Mouse (Mus musculus): ENCODE results near the gene Cops7b. TPM values are rescaled to one million over a fixed set of nuclear protein-coding genes. Genes with fewer than 3 reads are reported as not detected.
"Not testable (repeated sequence)": the region's sequence is repeated elsewhere in the genome, so short reads cannot be mapped to it uniquely, and the experiment has no call there.

The Cops7b gene
- polyA plus RNA-seq (2015; fragmentation: Nextera tagmentation; extraction: Ambion mirVana): 34.1 and 35.1 TPM in 2 replicates

GRCm38 (mm10) chr1:86582451-86583096 is at the start of gene Cops7b, which contains the start of gene Pde6d:
TSS of gene Cops7b (plus strand) at chr1:86582904.
TSS of gene Pde6d (minus strand) at chr1:86582629.
- Histone ChIP-seq H3K4me1 (replicated peaks; ENCODE audit: control insufficient read depth, insufficient read depth, low read length) (peaks cover 15% of the 10 kb centered on the region), H3K27me3 (ENCODE audit: control insufficient read depth, insufficient read depth, low read depth, low read length) (no peaks in the 10 kb centered on the region), H3K36me3 (ENCODE audit: control insufficient read depth, insufficient read depth, low read length) (no peaks in the 10 kb centered on the region), H3K4me3 (ENCODE audit: low read length) (peak within 1 kb of the TSS; percentile 97), H3K9me3 (ENCODE audit: control insufficient read depth, low read length) (no peaks in the 10 kb centered on the region), H3K27ac (ENCODE audit: low read length) (peak within 1 kb of the TSS; percentile 55), H3K4me2 (ENCODE audit: low read depth, low read length) (peak within 1 kb of the TSS; percentile 68), H3K9ac (ENCODE audit: low read length) (peak within 1 kb of the TSS; percentile 95)
- under 1% methylated on average over 26 of the region's 26 CpGs for WGBS
- ATAC-seq (ENCODE audit: low read depth): peak; percentile 96

GRCm38 (mm10) chr1:86533411-86534130 is 49.1 kb upstream of the Cops7b start:
- H3K9ac ChIP-seq (ENCODE audit: low read length): no peak overlapping the region
- 61% methylated on average over 6 of the region's 6 CpGs for WGBS

GRCm38 (mm10) chr1:86538383-86538782 is 44.3 kb upstream of the Cops7b start:
- H3K4me3 ChIP-seq (ENCODE audit: low read length): no peak overlapping the region
- H3K27me3 ChIP-seq (ENCODE audit: control insufficient read depth, insufficient read depth, low read depth, low read length): no peaks in the 10 kb centered on the region
- 52% methylated on average over 3 of the region's 3 CpGs for WGBS
- no peak overlapping the region for H3K27ac ChIP-seq (ENCODE audit: low read length)
- ATAC-seq (ENCODE audit: low read depth): no peak
- no peaks in the 10 kb centered on the region for H3K4me1 ChIP-seq (replicated peaks; ENCODE audit: control insufficient read depth, insufficient read depth, low read length)
- no peak overlapping the region for H3K4me2 ChIP-seq (ENCODE audit: low read depth, low read length)
- no peaks in the 10 kb centered on the region for H3K9me3 ChIP-seq (ENCODE audit: control insufficient read depth, low read length)
- H3K9ac ChIP-seq (ENCODE audit: low read length): no peak overlapping the region
- H3K36me3 ChIP-seq (ENCODE audit: control insufficient read depth, insufficient read depth, low read length): peaks cover 8% of the 10 kb centered on the region

More at GRCm38 (mm10) chr1:86533411-86534130, 49.1 kb upstream of the Cops7b start:
- H3K27ac ChIP-seq (ENCODE audit: low read length): peak overlapping the region; percentile 65
- peak; percentile 30 for ATAC-seq (ENCODE audit: low read depth)
- no peak overlapping the region for H3K4me2 ChIP-seq (ENCODE audit: low read depth, low read length)
- H3K9me3 ChIP-seq (ENCODE audit: control insufficient read depth, low read length): no peaks in the 10 kb centered on the region
- peaks cover 27% of the 10 kb centered on the region for H3K4me1 ChIP-seq (replicated peaks; ENCODE audit: control insufficient read depth, insufficient read depth, low read length)
- H3K4me3 ChIP-seq (ENCODE audit: low read length): no peak overlapping the region
- peaks cover 16% of the 10 kb centered on the region for H3K36me3 ChIP-seq (ENCODE audit: control insufficient read depth, insufficient read depth, low read length)
- H3K27me3 ChIP-seq (ENCODE audit: control insufficient read depth, insufficient read depth, low read depth, low read length): no peaks in the 10 kb centered on the region

GRCm38 (mm10) chr1:86539583-86539982 is 43.1 kb upstream of the Cops7b start:
- H3K4me3 ChIP-seq (ENCODE audit: low read length); H3K4me1 ChIP-seq (replicated peaks; ENCODE audit: control insufficient read depth, insufficient read depth, low read length); H3K9me3 ChIP-seq (ENCODE audit: control insufficient read depth, low read length); H3K27me3 ChIP-seq (ENCODE audit: control insufficient read depth, insufficient read depth, low read depth, low read length); H3K27ac ChIP-seq (ENCODE audit: low read length); H3K4me2 ChIP-seq (ENCODE audit: low read depth, low read length); ATAC-seq (ENCODE audit: low read depth); H3K9ac ChIP-seq (ENCODE audit: low read length): not testable (repeated sequence)
- H3K36me3 ChIP-seq (ENCODE audit: control insufficient read depth, insufficient read depth, low read length): peaks cover 18% of the 10 kb centered on the region
- WGBS: 84% methylated on average over 12 of the region's 12 CpGs

- Histone ChIP-seq H3K36me3 (ENCODE audit: control insufficient read depth, insufficient read depth, low read length) (peaks cover 27% of the 10 kb centered on the region), H3K4me3 (ENCODE audit: low read length) (no peak overlapping the region), H3K9ac (ENCODE audit: low read length) (no peak overlapping the region), H3K4me2 (ENCODE audit: low read depth, low read length) (no peak overlapping the region), H3K27me3 (ENCODE audit: control insufficient read depth, insufficient read depth, low read depth, low read length) (no peaks in the 10 kb centered on the region), H3K9me3 (ENCODE audit: control insufficient read depth, low read length) (no peaks in the 10 kb centered on the region), H3K4me1 (replicated peaks; ENCODE audit: control insufficient read depth, insufficient read depth, low read length) (no peaks in the 10 kb centered on the region), H3K27ac (ENCODE audit: low read length) (no peak overlapping the region)
- 79% methylated on average over 2 of the region's 2 CpGs for WGBS
- no peak for ATAC-seq (ENCODE audit: low read depth)
Measured at GRCm38 (mm10) chr1:86542584-86542983, 40.1 kb upstream of the Cops7b start.

- WGBS: 70% methylated on average over 3 of the region's 3 CpGs
- Histone ChIP-seq H3K36me3 (ENCODE audit: control insufficient read depth, insufficient read depth, low read length) (peaks cover 26% of the 10 kb centered on the region), H3K9ac (ENCODE audit: low read length) (no peak overlapping the region), H3K4me2 (ENCODE audit: low read depth, low read length) (no peak overlapping the region), H3K4me1 (replicated peaks; ENCODE audit: control insufficient read depth, insufficient read depth, low read length) (no peaks in the 10 kb centered on the region), H3K27me3 (ENCODE audit: control insufficient read depth, insufficient read depth, low read depth, low read length) (no peaks in the 10 kb centered on the region), H3K9me3 (ENCODE audit: control insufficient read depth, low read length) (no peaks in the 10 kb centered on the region), H3K4me3 (ENCODE audit: low read length) (no peak overlapping the region), H3K27ac (ENCODE audit: low read length) (no peak overlapping the region)
- no peak for ATAC-seq (ENCODE audit: low read depth)
Measured at GRCm38 (mm10) chr1:86546797-86547196, 35.9 kb upstream of the Cops7b start.

GRCm38 (mm10) chr1:86551299-86551698 is 31.4 kb upstream of the Cops7b start:
- no peak for ATAC-seq (ENCODE audit: low read depth)
- Histone ChIP-seq H3K4me3 (ENCODE audit: low read length) (no peak overlapping the region), H3K9ac (ENCODE audit: low read length) (no peak overlapping the region), H3K4me2 (ENCODE audit: low read depth, low read length) (no peak overlapping the region), H3K4me1 (replicated peaks; ENCODE audit: control insufficient read depth, insufficient read depth, low read length) (no peaks in the 10 kb centered on the region), H3K27me3 (ENCODE audit: control insufficient read depth, insufficient read depth, low read depth, low read length) (no peaks in the 10 kb centered on the region), H3K9me3 (ENCODE audit: control insufficient read depth, low read length) (no peaks in the 10 kb centered on the region), H3K27ac (ENCODE audit: low read length) (no peak overlapping the region), H3K36me3 (ENCODE audit: control insufficient read depth, insufficient read depth, low read length) (no peaks in the 10 kb centered on the region; the same call in 1 of the 2 replicates)
- 69% methylated on average over 4 of the region's 4 CpGs for WGBS

- H3K36me3 ChIP-seq (ENCODE audit: control insufficient read depth, insufficient read depth, low read length): no peaks in the 10 kb centered on the region; the same call in 1 of the 2 replicates
- WGBS: 53% methylated on average over 2 of the region's 2 CpGs
- ATAC-seq (ENCODE audit: low read depth): no peak
Measured at GRCm38 (mm10) chr1:86551877-86552276, 30.8 kb upstream of the Cops7b start.

GRCm38 (mm10) chr1:86555665-86556064 is 27.0 kb upstream of the Cops7b start:
- H3K36me3 ChIP-seq (ENCODE audit: control insufficient read depth, insufficient read depth, low read length): no peaks in the 10 kb centered on the region; the same call in 1 of the 2 replicates
- 79% methylated on average over 3 of the region's 3 CpGs for WGBS
- no peaks in the 10 kb centered on the region for H3K4me1 ChIP-seq (replicated peaks; ENCODE audit: control insufficient read depth, insufficient read depth, low read length)
- no peak overlapping the region for H3K27ac ChIP-seq (ENCODE audit: low read length)
- no peak overlapping the region for H3K4me2 ChIP-seq (ENCODE audit: low read depth, low read length)
- no peak for ATAC-seq (ENCODE audit: low read depth)
- no peak overlapping the region for H3K4me3 ChIP-seq (ENCODE audit: low read length)
- H3K9ac ChIP-seq (ENCODE audit: low read length): no peak overlapping the region
- no peaks in the 10 kb centered on the region for H3K9me3 ChIP-seq (ENCODE audit: control insufficient read depth, low read length)
- no peaks in the 10 kb centered on the region for H3K27me3 ChIP-seq (ENCODE audit: control insufficient read depth, insufficient read depth, low read depth, low read length)

More at GRCm38 (mm10) chr1:86551877-86552276, 30.8 kb upstream of the Cops7b start:
- no peaks in the 10 kb centered on the region for H3K27me3 ChIP-seq (ENCODE audit: control insufficient read depth, insufficient read depth, low read depth, low read length)
- H3K27ac ChIP-seq (ENCODE audit: low read length): no peak overlapping the region
- no peaks in the 10 kb centered on the region for H3K9me3 ChIP-seq (ENCODE audit: control insufficient read depth, low read length)
- no peaks in the 10 kb centered on the region for H3K4me1 ChIP-seq (replicated peaks; ENCODE audit: control insufficient read depth, insufficient read depth, low read length)
- no peak overlapping the region for H3K4me3 ChIP-seq (ENCODE audit: low read length)
- H3K4me2 ChIP-seq (ENCODE audit: low read depth, low read length): no peak overlapping the region
- H3K9ac ChIP-seq (ENCODE audit: low read length): no peak overlapping the region
